Mouse (Mus musculus) liver, embryonic 16.5 days (tissue): ENCODE measurements around the gene Cd300e. TPM values are rescaled to one million over a fixed set of nuclear protein-coding genes. Genes with fewer than 3 reads are reported as not detected.
"Not testable (repeated sequence)": the region's sequence is repeated elsewhere in the genome, so short reads cannot be mapped to it uniquely, and the experiment has no call there.

Source experiments
- ATAC-seq: fragments of 200-750 bp; cut with Nextera tagmentation; 2 replicates; pipeline ENCODE4 v1.8.0; 2017; ENCODE audit warnings: low read depth, mild to moderate bottlenecking, moderate number of reproducible peaks, moderate library complexity
- H3K27ac ChIP-seq: fragments of 300-500 bp; sonication (generic); 2 replicates; pipeline ENCODE4 v1.5.1; 2014; ENCODE audit warnings: mild to moderate bottlenecking, low read length
- H3K27me3 ChIP-seq: fragments of 300-500 bp; sonication (generic); 2 replicates; pipeline ENCODE4 v1.6.1; 2014; ENCODE audit warnings: low read depth, low read length, mixed read lengths; ENCODE audit not compliant: control insufficient read depth, insufficient read depth
- H3K36me3 ChIP-seq: fragments of 300-500 bp; sonication (generic); 2 replicates; pipeline ENCODE4 v1.6.1; 2014; ENCODE audit warnings: mild to moderate bottlenecking; ENCODE audit not compliant: control insufficient read depth, insufficient read depth
- H3K4me1 ChIP-seq: fragments of 300-500 bp; sonication (generic); 2 replicates; pipeline ENCODE4 v1.6.1; 2014; ENCODE audit warnings: low read depth, low read length, mixed read lengths; ENCODE audit not compliant: control insufficient read depth
- H3K4me2 ChIP-seq: fragments of 300-500 bp; sonication (generic); 2 replicates; pipeline ENCODE4 v1.6.1; 2014; ENCODE audit warnings: low read depth, low read length, mixed read lengths
- H3K4me3 ChIP-seq: fragments of 300-500 bp; sonication (generic); 2 replicates; pipeline ENCODE4 v1.5.1; 2014; ENCODE audit warnings: low read depth, mild to moderate bottlenecking, low read length
- H3K9ac ChIP-seq: fragments of 300-500 bp; sonication (generic); 2 replicates; pipeline ENCODE4 v1.6.1; 2014; ENCODE audit warnings: low read depth, low read length
- H3K9me3 ChIP-seq: fragments of 300-500 bp; sonication (generic); replicated peaks from 2 replicates; pipeline ENCODE4 v1.6.1; 2016; ENCODE audit warnings: low read length; ENCODE audit not compliant: control insufficient read depth
- WGBS: fragments of 180-500 bp; shearing (Covaris S2); extraction: QIAGEN DNeasy Blood & Tissue Kit; methylation state at CpG from one replicate; pipeline ENCODE4 v1.1.7; 2014; ENCODE audit not compliant: insufficient replicate concordance; 5-methylcytosine and 5-hydroxymethylcytosine counted together
- polyA plus RNA-seq: library from polyadenylated mRNA; unstranded; fragments of >200 nt; fragmentation: Nextera tagmentation; extraction: Ambion mirVana; gene quantifications from 2 replicates; pipeline ENCODE4 v1.2.1, GENCODE M21; 2015

The Cd300e gene
- polyA plus RNA-seq, 1 experiment from 2014 or later, result 0.79 TPM

DNA sequence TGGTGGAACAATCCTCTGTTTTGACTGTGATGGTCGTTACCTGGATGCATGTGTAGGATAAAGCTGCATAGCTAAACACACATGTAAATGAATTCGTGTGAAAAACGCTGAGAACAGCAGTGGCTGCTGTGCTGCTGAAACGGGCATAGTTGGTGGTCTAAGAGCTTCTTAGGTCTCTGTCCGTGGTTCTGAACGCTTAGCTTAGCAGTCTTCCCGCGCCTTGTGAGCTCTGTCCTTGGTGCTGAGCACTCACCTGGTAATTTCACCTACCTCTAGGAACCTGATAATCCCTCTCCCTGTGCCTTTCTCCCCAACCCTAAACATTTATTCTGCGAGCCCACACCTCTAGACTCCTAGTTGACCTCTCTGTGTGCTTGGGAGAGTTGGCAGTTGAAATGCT lies 9.8 kb downstream of the Cd300e start:
- no peak for ATAC-seq
- WGBS, result 2% methylated on average over 9 of the region's 9 CpGs
- H3K9ac ChIP-seq, result no peak overlapping the region
- no peaks in the 10 kb centered on the region for H3K4me1 ChIP-seq
- H3K9me3 ChIP-seq, result no peaks in the 10 kb centered on the region
- H3K27me3 ChIP-seq, result no peaks in the 10 kb centered on the region
- H3K36me3 ChIP-seq, result no peaks in the 10 kb centered on the region
- no peak overlapping the region for H3K4me2 ChIP-seq
- no peak overlapping the region for H3K27ac ChIP-seq
- no peak overlapping the region for H3K4me3 ChIP-seq

DNA sequence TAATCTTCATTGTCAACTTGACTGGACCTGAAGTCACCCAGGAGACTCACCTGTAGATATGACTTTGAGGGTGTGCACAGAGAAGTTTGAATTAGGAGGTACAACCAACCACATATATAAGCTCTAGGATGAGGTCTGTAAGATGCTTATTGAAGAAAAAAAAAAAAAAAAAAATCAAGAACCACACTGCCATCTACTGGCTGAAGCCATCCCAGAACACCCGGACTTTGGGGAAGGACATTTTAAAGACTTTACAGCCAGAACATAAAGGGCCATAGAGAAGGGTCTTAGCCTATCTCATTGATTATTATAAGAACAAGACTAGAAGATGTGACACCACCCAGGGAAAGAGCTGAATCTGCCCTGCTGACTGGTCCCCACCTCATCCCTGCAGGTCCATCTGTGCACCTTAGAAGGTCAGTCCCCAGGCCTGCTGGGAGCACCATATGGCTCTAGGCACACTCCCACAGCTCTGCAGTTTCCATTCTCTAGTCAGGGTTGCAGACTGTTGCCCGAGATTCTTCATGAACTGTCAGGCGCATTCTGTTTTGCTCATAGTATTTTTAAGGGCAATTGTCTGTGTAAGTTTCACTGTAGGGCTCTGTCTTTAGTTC lies 12.6 kb downstream of the Cd300e start:
- no peak overlapping the region for H3K27ac ChIP-seq
- no peaks in the 10 kb centered on the region for H3K27me3 ChIP-seq
- no peak overlapping the region for H3K9ac ChIP-seq
- 24% methylated on average over 3 of the region's 3 CpGs for WGBS
- ATAC-seq, result no peak
- no peak overlapping the region for H3K4me3 ChIP-seq
- H3K4me2 ChIP-seq, result no peak overlapping the region
- H3K36me3 ChIP-seq, result no peaks in the 10 kb centered on the region
- H3K9me3 ChIP-seq, result no peaks in the 10 kb centered on the region
- H3K4me1 ChIP-seq, result no peaks in the 10 kb centered on the region

DNA sequence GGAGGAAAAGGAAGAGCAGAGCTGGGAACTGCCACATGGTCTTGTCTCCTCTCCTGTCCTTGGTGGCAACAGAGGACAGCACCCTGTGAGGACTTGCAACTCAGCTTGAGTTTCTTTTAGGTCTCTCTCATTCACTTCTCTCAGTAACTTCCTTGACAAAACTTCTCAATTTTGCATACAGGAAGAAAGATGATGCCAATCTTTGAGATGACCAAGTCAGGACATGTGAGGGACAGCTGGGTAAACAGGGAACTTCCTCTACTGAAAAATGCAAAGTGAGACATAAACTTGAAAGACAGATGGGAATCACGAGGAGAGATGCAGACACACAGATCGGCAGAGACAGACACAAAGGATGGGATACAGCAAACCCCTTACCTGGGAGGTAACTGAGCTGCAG lies 13.7 kb downstream of the Cd300e start, which contains the start of gene Cd300ld3:
Cd300ld3 (minus strand) TSS at position 151 of the 400 bp plus-strand sequence.
- no peak for ATAC-seq
- H3K9me3 ChIP-seq, result no peaks in the 10 kb centered on the region
- no peak within 1 kb of the TSS for H3K27ac ChIP-seq
- 35% methylated on average over 2 of the region's 2 CpGs for WGBS
- H3K4me1 ChIP-seq, result no peaks in the 10 kb centered on the region
- H3K4me2 ChIP-seq, result no peak within 1 kb of the TSS
- no peaks in the 10 kb centered on the region for H3K36me3 ChIP-seq
- no peak within 1 kb of the TSS for H3K4me3 ChIP-seq
- H3K9ac ChIP-seq, result no peak within 1 kb of the TSS
- H3K27me3 ChIP-seq, result no peaks in the 10 kb centered on the region

DNA sequence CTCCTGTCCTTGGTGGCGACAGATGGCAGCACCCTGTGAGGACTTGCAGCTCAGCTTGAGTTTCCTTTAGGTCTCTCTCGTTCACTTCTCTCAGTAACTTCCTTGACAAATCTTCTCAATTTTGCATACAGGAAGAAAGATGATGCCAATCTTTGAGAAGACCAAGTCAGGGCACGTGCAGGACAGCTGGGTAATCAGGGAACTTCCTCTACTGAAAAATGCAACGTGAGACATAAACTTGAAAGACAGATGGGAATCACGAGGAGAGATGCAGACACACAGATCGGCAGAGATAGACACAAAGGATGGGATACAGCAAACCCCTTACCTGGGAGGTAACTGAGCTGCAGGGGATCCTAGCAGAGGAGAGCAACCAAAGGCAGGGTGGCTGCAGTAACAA lies 24.3 kb downstream of the Cd300e start, which contains the start of gene Cd300ld5:
Cd300ld5 (minus strand) TSS at position 101 of the 400 bp plus-strand sequence.
- not testable (repeated sequence) for H3K4me3 ChIP-seq, H3K9ac ChIP-seq, H3K4me2 ChIP-seq, H3K27me3 ChIP-seq, H3K27ac ChIP-seq, ATAC-seq, H3K36me3 ChIP-seq, H3K9me3 ChIP-seq, H3K4me1 ChIP-seq
- no CpG with 5 or more reads among the region's 6 CpGs for WGBS

- not testable (repeated sequence) for H3K36me3 ChIP-seq, H3K4me3 ChIP-seq, H3K4me2 ChIP-seq, H3K9ac ChIP-seq, H3K4me1 ChIP-seq, ATAC-seq, H3K27ac ChIP-seq, H3K27me3 ChIP-seq, H3K9me3 ChIP-seq
- WGBS, result no CpG with 5 or more reads among the region's 6 CpGs
Measured at GRCm38 (mm10) chr11:115026912-115027311, 35.1 kb downstream of the Cd300e start, which contains the start of gene Cd300ld4. Gene Cd300ld4 (minus strand): TSS chr11:115027012.

DNA sequence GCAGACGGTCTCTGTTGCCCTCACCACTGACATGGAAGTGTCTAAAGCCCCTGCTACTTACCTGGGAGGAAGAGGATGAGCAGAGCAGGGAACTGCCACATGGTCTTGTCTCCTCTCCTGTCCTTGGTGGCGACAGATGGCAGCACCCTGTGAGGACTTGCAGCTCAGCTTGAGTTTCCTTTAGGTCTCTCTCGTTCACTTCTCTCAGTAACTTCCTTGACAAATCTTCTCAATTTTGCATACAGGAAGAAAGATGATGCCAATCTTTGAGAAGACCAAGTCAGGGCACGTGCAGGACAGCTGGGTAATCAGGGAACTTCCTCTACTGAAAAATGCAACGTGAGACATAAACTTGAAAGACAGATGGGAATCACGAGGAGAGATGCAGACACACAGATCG lies 45.9 kb downstream of the Cd300e start, which contains the start of gene Cd300ld2:
Cd300ld2 (minus strand) TSS at position 101 of the 400 bp plus-strand sequence.
- not testable (repeated sequence) for H3K36me3 ChIP-seq, H3K4me2 ChIP-seq, H3K27me3 ChIP-seq, H3K9me3 ChIP-seq, H3K27ac ChIP-seq, ATAC-seq, H3K9ac ChIP-seq, H3K4me3 ChIP-seq, H3K4me1 ChIP-seq
- WGBS, result no CpG with 5 or more reads among the region's 7 CpGs

DNA sequence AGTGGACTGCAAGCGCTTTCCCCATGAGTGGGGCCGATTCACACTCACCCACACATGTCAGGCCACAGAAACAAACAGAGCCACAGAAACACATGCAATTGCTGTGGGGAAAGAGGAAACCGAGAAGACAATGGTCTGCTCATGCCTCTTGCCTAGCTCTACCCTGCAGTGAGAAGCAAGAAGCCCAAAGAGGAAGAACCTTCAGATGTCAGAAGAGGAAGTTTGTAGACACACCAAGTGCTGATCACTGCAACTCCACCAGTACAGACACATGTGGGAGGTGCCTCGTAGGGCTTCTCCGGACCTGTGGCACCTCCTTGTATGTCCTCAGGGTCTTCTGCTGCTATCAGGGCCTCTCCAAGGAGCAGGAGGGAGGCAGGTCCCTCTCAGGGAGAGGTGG lies 57.9 kb downstream of the Cd300e start:
- Histone ChIP-seq H3K9me3 (no peaks in the 10 kb centered on the region), H3K27me3 (no peaks in the 10 kb centered on the region), H3K36me3 (no peaks in the 10 kb centered on the region), H3K27ac (peak overlapping the region; percentile 72), H3K4me3 (no peak overlapping the region), H3K4me2 (no peak overlapping the region), H3K4me1 (no peaks in the 10 kb centered on the region), H3K9ac (no peak overlapping the region)
- 22% methylated on average over 5 of the region's 5 CpGs for WGBS
- ATAC-seq, result peak; percentile 54

Other genes starting within 250 kb of the Cd300e start
- 19.5 and 20.2 TPM in 2 replicates for gene Gprc5c, start 211.0 kb downstream of the Cd300e start, polyA plus RNA-seq
- gene Cd300a, start 172.1 kb downstream of the Cd300e start, polyA plus RNA-seq, result 5.9 and 6.2 TPM in 2 replicates
- 1.5 and 1.9 TPM in 2 replicates for gene Cd300lb, start 127.8 kb downstream of the Cd300e start, polyA plus RNA-seq
- gene Cd300c, start 93.0 kb downstream of the Cd300e start, polyA plus RNA-seq, result 0.14 TPM in 1 of 2 replicates, not detected in the other
- gene Cd300ld, start 72.3 kb downstream of the Cd300e start, polyA plus RNA-seq, result 0.97 and 1.3 TPM in 2 replicates
- gene Cd300c2, start 60.3 kb downstream of the Cd300e start, polyA plus RNA-seq, result 9.8 and 11.1 TPM in 2 replicates
- not detected in 2 replicates for gene Cd300ld2, start 46.0 kb downstream of the Cd300e start, polyA plus RNA-seq
- gene Cd300ld4, start 35.2 kb downstream of the Cd300e start, polyA plus RNA-seq, result not detected in 2 replicates
- gene Cd300ld5, start 24.4 kb downstream of the Cd300e start, polyA plus RNA-seq, result not detected in 2 replicates
- not detected in 2 replicates for gene Cd300ld3, start 13.8 kb downstream of the Cd300e start, polyA plus RNA-seq
- gene Rab37, start 29.3 kb upstream of the Cd300e start, polyA plus RNA-seq, result 2.3 and 2.4 TPM in 2 replicates
- 4.0 and 5.5 TPM in 2 replicates for gene Cd300lf, start 71.8 kb upstream of the Cd300e start, polyA plus RNA-seq
- 78.8 and 88.7 TPM in 2 replicates for gene Slc9a3r1, start 101.2 kb upstream of the Cd300e start, polyA plus RNA-seq
- gene Tmem104, start 125.3 kb upstream of the Cd300e start, polyA plus RNA-seq, result 5.9 and 6.4 TPM in 2 replicates
- gene Nat9, start 125.7 kb upstream of the Cd300e start, polyA plus RNA-seq, result 12.7 TPM in 2 replicates
- 0.05 and 0.09 TPM in 2 replicates for gene Grin2c, start 205.1 kb upstream of the Cd300e start, polyA plus RNA-seq
- gene Fdxr, start 214.9 kb upstream of the Cd300e start, polyA plus RNA-seq, result 19.5 and 21.7 TPM in 2 replicates
- 4.4 and 4.5 TPM in 2 replicates for gene Fads6, start 235.5 kb upstream of the Cd300e start, polyA plus RNA-seq
- not detected in 2 replicates for gene Otop2, start 245.0 kb upstream of the Cd300e start, polyA plus RNA-seq